Mouse (Mus musculus) thymus, postnatal 36 days (tissue): ENCODE results near the gene Dupd1.

ENCODE experiments used
- DNase-seq, 2 experiments: peaks; one replicate each; pipeline ENCODE4 v3.0.0; 2022; ENCODE audit warnings: mixed read lengths in 2 of 2

Gene Dupd1

DNA sequence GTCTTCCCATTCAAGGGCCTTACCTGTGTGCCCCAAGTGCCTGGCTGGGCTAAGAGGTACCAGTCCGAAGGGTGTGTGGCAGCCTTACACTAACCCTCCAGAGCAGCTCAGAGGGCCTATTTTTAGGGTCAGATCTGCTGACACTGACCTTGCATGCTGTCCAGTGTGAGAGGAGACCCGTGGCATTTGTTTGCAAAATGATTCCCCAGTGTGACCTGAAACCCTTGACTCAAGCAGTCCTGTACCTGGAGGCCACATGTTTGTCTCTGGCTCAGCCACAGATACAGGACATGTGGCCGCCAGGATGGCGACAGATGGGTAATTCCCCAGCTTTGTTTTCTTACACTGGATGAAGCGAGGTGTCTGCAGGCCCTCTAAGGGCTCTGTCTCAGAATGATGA is at the start of gene Dupd1:
Gene Dupd1, minus strand, starts transcription at position 91 of the 400 bp plus-strand sequence.
- no peak for DNase-seq

DNA sequence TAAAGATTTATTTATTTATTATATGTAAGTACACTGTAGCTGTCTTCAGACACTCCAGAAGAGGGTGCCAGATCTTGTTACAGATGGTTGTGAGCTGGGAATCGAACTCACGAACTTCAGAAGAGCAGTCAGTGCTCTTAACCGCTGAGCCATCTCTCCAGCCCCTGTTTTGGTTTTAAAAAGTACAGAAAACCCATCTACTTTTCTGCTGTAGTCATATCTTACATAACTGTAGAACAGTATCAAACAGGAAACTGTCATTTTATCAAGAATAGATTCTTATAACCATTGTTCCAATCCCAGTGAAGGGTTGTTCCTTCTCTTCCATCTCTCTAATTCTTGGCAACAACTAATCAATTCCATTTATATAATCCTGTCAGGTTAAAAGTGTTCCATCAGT is 49.4 kb upstream of the Dupd1 start:
- DNase-seq, result no peak

DNA sequence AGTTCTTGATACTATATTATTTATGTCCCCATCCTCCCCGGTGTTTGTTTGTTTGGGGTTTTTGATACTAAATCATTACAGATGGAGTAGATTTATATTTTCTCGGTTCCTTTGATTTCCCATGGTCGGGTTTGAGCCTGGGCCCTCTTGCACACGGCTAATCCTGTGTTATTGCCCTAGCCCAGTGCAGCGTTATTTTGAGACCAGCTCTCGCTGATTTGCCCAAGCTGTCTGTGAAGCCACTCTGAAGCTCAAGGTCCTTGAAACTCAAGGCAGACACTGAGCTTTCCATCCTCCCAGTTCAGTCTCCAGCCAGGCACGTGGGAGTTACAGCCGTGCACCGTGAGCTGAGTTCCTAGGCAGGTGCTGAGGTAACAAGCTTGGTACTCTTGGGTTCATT is 47.2 kb upstream of the Dupd1 start:
- no peak for DNase-seq

DNA sequence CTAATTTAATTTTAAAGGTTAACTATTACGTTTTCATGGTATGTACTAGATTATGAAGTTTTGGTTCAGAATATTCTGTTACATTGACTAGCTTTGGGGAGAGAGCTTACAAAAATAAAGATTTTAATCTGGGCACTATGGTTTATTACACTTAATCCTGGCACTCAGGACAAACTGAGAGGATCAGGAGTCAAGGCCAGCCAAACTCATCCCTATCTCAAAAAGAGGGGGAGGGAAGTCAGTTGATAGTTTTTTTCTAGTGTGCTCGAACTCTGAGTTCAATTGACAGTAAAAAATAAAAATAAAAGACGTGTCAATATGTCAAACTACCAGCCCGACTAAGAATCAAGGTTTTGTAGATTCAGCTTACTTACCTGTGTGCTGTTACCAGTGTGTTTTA is 39.0 kb upstream of the Dupd1 start:
- no peak for DNase-seq

DNA sequence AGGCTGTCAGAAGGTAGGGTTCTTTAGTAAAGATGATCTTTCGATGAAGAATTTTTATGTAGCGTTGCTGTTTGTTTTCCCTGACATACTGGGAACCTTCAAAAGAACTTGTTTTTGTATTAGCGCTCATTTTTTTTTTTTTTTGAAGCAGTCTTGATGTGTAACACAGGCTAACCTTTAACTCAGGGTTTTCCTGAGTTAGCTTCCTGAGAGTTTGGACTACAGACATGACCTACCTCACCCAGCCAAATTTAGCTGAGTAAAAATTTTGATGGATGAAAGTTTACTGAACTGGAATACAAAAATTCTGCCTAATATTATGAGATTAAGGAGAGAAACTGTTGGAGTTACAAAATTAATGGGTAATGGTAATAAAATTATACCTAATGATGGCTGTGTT is 38.0 kb upstream of the Dupd1 start:
- no peak for DNase-seq

DNA sequence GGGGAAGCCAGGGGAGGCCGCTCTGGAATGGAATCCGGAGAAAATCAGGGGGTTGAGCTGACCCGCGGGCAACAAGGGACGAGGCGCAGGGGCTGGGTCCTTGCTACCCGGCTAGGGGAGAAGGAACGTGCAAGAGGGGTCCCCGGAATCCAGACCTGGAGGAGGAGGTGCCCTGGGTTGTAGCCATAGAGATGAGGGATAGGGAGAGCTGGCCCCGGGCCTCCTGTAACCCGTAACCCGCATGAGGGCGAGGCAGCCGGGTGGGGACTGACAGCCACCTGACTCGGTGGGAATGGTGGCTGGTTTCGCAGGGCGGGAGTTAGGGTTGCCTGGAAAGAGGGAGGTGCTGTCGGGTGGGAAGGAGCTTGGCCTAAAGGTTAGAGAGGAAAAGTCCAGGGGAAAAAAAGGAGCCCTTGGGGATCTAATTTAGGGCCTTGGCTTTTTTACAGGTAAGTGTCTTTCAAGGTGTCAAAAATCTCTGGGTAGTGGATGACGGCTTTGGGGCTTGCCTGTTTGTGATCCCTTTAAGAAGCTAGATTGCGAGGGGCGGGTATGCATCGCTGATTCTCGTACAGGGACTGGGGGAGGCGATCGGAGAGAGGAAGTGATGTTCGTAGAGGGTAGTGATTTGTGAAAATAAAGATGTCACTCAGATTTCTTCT is 36.6 kb upstream of the Dupd1 start, which contains the start of gene Dusp13:
Gene Dusp13, minus strand, starts transcription at position 301 of the 662 bp plus-strand sequence.
- peak; percentile 50 for DNase-seq

DNA sequence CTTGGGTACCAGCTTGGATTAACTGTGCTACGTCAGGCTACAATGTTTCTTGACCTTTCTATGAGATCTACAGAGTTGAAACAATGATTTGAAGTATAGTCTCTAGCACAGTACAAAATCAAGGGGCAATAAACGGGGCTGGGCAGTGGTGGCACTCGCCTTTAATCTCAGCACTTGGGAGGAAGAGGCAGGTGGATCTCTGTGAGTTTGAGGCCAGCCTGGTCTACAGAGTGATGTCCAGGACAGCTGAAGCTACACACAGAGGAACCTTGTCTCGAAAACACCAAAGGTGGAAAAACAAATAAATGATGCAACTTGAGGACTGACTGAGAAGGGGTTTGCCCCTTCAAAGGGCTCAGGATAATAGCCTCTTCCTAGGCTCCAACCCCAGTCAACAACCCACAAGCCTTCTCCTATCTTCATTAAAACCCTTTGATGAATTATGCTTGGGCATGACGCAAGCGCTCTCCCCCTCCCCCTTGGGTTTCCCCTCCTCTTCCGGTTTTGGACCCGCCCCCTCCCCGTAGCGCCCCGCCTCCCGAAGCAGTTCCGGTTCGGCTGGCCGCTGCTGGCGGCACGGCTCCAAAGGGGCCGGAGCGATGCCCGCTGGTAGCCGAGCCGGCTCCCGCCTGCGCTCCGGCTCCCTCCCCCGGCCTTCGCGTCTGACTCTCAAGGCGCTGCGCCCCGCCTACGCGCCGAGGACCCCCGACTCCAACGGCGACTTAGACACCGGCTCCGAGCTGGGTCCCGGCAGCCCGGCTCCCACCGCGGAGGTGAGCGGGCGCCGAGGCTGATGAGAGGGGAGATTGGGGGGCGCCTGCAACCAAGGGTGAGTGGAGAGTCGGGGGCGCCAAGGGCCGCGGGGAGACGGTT is 35.9 kb upstream of the Dupd1 start, which contains the start of gene Samd8:
Gene Samd8, plus strand, starts transcription at position 524 of the 873 bp plus-strand sequence.
- DNase-seq, result peak; percentile 77 to 80

DNA sequence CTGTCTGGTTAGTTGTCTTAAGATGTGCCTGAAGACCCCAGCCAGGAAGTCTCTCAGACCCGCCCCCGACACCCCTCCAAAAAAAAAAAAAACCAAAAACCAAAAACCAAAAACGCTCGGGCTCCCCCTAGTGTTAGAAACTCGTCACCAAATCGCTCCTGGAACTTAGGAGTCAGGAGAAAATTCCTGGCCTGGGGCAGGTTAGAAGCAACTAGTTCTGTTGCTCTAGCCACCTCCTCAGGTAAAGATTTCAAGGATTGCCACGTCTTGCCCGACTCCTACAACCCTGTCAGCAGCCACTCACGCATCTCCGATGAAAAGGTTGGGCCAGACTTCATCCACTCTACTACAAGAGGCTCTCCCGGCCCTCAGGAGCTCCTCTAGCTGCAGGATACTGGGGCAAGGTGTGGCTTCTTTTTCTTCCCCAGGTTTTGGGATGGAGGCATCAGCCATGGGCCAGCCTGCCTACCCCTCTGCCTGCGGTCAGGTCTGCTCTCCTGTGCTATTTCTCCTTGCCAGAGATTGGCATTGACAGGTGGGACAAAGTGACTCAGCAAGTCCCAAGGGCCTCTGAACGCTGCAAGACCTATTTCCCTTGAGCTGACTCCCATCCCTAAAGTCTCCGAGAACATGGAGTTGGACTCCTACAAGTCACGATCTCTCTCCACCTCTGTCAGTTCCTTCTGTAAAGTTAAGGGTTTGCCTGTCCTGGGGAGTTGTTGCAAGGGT is 33.9 kb upstream of the Dupd1 start:
- peak in 1 of 2 experiments; percentile 38 for DNase-seq

DNA sequence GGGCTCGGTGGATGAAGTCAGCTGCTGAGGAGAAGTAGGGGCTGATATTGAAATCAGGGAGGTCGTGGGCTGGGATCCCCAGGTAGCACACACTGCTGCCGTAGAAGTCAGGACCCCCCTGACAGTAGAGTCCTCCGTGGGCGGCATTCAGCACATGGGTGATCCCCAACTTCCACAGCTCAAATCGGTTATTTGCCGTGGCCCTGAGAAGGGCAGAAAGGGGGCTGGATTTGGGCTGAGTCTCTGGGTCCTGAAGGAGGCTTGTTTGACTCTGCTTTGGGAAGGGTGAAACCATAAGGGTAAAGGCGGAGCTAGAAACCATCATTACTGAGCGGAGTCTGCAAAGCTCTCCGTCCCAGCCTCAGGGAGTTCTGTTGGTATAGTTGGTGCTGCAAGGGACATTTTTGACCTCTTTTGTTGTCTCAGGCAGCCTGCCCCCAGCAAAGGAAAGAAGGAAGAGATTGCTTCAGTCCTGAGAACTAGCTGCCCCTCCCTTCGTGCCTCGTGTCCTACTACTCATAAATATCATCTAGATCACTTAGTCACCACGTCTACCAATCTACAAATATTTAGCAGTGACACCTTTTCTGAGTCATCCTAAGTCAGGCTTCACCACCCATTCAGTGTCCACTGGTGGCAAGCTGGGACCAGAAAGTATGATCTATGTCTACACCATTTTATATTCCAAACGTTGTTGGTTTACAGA is 33.2 kb upstream of the Dupd1 start:
- DNase-seq, result no peak

DNA sequence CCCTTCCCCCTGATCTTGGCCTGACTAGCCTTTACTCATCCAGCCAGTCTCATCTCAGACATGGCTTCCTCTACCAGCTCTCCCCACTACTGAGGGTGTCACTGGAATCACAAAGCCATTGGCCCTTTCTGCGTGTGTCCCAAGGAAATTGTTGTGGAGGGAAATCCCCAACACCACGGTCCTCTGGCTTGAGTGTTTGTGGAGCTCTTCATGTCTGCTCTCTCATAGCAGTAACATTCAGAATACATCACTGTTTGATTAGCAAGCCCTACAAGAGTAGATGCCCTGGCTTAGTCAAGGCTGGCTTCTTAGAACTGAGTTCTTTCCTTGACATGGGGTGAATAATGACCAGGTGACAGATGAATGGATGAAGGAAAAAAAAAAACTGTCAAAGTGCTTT is 32.5 kb upstream of the Dupd1 start:
- DNase-seq, result no peak

DNA sequence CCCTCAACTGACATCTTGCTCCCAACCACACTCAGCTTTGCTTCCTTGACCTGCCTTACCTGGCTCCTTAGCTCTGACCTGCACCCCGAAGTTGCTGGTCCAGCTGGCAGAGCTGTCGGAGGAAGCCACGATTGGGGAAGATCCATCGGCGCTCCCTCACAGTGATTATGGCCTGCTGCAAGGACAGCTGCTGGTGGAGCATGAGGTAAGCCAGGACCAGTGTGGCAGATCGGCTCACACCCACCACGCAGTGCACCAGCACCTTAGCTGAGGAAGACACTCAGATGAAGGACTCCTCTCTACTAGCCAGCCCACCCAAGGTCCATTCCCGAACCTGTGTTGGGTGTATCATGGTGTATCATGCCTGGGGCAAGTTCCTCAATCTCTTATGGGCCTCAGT is 31.9 kb upstream of the Dupd1 start:
- no peak for DNase-seq

DNA sequence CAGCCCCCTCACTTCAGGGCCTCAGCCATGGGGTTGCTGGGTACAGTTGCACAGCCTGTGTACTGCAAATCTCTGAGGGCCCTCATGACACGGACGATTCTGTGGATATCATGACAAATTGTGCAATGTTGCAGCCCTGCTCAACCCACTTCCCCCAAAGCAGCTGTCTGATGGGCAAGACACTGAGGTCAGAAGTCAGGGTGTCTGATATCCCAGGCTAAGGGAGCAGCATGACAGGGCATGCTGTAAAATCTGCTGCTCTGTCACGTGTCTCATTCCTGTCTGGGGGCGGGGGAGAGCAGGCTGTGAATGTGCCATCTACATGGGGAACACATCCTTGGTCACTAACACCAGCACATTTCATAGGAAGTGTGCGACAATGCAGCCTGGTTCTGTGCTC is 30.8 kb upstream of the Dupd1 start:
- DNase-seq, result no peak

DNA sequence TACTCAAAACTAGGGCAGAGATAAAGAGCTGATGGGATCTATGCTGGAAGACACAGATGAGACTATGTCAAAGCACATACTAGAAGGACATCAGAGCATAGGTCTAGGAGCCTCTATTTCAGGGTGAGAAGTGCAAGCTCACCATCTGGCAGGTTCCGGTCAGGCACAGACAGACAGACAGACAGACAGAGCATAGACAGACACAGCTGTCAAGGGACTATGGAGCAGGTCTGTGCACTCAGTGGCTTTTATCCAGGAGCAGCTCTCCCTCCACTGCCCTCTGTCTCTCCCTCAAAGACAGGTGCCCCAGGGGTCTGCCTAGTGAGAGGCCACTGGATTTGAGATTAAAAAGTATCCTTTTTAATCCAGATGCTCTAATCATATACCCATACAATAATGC is 29.8 kb upstream of the Dupd1 start:
- no peak for DNase-seq

DNA sequence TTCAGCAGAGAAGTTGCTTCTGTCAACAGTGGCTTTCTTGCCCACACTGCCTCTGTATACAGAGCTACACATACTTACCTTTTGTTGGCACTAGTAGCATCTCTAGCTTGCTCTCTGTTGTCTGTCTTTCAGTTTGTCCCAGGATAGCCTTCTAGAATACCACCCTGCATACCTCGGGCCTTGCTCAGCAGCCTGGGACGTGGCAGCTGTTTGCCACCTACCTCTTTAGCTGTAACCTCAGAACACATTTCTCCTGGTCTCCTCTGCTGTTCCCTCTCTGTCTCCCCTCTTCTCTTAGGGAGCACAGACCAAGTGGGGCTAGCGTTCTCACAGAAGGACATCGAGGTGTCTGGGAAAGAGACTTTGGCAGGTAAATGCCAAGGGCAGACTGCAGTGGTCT is 28.1 kb upstream of the Dupd1 start:
- no peak for DNase-seq

DNA sequence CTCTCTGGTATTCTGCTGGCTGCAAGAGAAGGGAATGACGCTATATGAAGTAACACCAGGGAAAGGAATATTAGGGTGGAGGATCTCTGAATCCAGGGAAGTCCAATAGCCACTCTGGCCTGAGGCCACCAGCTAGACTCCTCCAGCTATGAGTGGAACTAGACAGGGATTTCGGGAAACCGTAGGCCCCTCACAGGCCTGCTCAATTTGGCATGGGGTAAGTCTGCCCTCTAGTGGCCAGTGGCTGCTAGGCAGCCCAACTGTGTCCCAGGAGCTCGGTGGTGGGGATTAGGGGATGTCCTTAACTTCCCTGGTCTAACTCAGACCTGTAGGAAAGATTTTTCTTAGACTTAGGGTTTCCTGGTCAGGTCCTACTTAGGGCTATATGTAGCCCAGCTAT is 27.4 kb upstream of the Dupd1 start:
- DNase-seq, result peak; percentile 61 to 71

DNA sequence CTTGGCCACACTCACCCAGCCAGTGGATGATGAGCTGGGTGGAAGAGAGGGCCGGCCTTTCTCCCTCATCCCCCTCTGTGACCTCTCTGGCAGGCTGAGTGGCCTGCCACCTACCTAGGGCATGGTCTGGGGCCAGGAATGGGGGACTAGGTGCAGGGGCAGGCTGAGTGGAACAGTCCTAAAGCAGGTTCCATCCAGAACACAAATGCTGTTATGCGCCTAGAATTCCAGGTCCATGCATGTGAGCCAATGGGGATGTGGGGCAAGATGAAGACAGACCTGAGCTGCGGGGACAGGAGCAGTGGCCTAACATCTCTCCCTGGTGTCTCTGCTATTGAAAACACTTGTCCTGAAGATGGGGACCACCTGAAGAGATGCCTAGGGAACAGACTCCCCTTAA is 26.9 kb upstream of the Dupd1 start:
- no peak for DNase-seq

DNA sequence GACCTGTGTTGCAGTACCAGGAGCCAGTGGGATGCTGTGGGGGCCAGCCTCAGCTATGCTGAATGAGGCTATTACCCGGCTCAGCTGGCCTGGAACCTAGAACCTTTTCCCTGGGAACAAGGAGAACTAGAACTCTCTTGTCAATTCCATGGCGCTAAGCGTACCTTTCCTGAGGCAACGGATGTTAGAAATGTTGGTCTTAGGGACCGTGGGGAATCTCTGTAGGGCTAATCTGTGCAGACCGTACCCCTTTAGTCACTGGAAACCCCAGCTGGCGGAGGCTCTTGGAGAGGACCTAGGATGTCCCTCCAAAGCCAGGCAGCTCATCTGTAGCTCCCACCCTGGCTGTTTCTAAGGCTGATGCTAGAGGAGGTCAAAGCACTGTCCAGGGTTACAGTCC is 26.0 kb upstream of the Dupd1 start:
- no peak for DNase-seq

DNA sequence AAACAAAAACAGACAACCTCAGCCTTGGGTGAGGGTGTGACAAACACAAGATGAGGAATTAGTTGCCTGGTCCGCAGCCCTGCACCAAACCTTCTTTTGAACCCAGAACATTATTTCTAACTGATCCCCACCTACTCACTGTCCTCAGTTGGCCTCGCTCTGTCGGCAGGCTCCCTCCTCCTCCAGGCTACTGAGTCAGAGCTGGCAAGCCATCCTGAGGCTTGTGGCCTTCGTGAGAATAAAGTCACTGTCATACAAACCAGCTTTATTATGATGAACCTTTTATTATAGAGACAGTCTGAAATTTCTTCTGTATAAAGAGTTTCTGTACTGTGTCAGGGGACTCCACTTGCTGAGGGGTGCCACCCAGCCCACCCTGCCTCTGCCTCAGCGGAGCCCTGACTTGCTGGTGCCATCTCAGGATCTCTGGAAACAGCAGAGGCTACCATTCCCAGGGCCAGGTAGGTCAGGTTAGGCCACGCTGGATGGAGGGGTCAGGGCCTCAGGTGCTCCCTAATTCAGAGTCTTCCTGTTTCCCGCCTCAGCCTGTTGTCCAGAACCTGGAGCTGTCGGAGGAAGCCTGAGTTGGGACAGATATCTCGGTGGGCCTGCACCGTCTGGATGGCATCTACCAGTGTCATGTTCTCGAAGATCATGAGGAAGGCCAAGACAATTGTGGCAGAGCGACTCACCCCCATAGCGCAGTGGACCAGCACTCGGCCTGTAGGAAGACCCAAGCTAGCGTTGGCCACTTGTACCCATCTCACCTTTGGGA is 18.9 kb upstream of the Dupd1 start:
- no peak for DNase-seq

DNA sequence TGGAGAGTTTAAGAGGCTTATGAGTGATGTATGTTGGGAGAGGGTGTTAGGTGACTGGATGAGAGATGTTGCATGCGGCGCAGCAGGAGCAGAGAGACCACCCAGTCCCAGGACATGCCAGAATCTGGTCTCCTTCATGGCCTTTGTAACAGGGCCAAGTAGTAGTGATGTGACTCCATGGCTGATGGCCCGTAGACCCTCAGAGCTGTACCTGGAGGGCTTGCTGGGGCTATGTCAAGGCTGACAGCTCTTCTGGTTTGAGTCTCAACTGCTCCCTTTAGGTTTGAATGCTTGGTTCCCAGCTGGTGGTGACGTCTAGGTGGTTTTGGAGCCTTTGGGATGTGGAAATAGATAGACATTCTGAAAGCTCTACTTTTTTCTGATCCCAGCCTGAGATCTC is 15.6 kb upstream of the Dupd1 start:
- no peak for DNase-seq

DNA sequence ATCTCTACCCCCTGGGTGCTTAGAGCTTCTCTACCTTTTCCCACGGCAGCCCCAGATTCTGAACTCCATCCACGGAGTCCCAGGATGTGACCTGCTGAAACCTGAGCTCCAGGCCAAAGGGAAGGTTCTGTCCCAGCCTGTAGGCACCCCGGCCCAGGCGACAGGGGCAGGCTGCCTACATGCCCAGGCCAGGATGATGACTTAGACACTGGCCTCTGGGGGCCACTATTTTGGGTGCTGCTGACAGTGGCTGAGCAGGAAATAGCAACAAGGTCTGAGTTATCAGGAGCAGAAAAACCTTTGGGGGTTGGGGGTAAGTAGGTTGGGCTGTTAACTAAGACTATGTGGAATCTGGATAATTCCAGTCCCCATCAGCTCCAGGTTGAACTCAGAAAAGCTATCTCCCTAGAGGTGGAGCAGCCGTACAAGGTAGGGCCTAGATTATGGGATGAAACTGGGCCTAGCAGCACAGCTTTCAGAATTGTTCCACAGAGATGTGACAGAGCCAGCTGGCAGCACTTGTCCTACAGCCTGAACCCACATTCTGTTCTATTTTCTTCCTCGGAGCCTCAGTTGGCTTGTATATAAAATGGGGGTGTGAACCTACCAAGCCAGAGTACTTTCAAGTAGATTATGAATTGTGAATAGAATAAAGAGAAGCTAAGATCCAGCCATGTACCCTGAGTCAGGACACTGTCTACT is 14.8 kb upstream of the Dupd1 start:
- no peak for DNase-seq

DNA sequence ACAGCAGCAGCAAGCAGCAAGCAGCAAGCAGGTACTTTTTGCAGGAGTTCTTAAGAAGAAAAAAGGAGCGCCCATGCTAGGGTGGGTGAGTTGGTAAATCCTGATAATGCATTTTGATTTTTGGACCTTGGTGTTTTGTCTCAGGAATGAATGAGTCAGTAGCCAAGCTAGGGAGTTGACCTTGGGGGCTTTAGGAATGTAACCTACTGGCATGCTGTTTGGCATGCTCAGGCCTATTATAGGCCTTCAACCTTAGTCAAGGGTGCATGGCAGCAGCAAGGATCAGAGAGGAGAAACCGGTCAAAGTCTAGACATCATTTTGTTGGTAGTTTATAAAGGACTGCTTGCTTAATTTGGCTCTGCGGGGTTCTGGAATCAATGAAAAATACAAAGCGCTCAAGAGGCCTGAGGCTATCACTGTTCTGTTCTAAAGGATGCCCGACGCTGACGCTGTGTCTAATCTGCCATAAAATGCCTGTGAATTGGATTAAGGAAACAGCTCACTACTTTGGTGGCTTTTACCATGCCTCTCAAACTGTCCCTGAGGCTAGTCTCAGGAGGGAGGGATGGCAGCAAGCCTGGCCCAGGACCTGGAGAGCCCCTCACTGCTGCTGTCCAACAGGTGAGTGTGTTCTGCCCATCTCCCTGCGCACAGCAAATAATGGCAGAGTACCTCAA is 7.8 kb upstream of the Dupd1 start:
- no peak for DNase-seq
